In the genomic region with DNA sequence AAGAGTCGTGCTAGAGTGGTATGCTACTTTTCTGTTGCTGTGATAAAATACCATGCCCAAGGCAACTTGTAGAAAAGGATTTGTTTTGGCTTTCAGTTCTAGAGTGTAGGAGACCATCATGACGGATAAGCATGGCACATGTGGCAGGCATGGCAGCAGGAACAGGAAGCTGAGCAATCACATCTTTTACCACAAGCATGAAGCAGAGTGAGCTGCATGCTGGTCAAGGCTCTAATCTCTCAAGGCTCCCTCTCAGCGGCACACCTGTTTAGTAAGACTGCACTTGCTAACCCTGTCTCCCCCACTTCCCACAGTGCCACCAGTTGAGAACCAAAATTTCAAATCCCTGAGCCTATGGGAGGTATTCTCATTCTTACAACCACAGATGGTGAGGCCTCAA, we compare ENCODE assay signal across 17 mouse cellular contexts.
DNase-seq lines count a peak whose midpoint lies in the region; ATAC-seq lines count a peak whose summit lies in the region.
"Had no signal": no experiment of that assay in that cellular context is flagged by ENCODE, and none has a peak within 500 bp of the region (broad histone marks: within the 10 kb centered on the region; RNA-seq: fewer than 3 reads in every experiment).

No protein-coding gene starts in this region.

- peak overlapping the region; percentile 64 for H3K9ac ChIP-seq in heart, embryonic 13.5 days
- no peak overlapping the region for H3K9ac ChIP-seq in intestine, embryonic 14.5 days (ENCODE audit: low read length)
- no peak overlapping the region for H3K9ac ChIP-seq in intestine, embryonic 15.5 days
- H3K9ac ChIP-seq: forebrain, embryonic 12.5 days; limb, embryonic 13.5 days; liver, embryonic 15.5 days had no signal

- peaks cover 76% of the 10 kb centered on the region for H3K4me1 ChIP-seq in heart, embryonic 13.5 days
- H3K4me1 ChIP-seq in intestine, embryonic 14.5 days (replicated peaks; ENCODE audit: control insufficient read depth, insufficient read depth, low read length): peaks cover 12% of the 10 kb centered on the region
- peaks cover 10% of the 10 kb centered on the region; the same call in 1 of the 2 replicates for H3K4me1 ChIP-seq in intestine, embryonic 15.5 days (replicated peaks)

- 56% methylated on average over 3 of the region's 3 CpGs for WGBS in heart, embryonic 13.5 days
- 94% methylated on average over 3 of the region's 3 CpGs for WGBS in intestine, embryonic 14.5 days
- 88% methylated on average over 3 of the region's 3 CpGs for WGBS in intestine, embryonic 15.5 days

- no peaks in the 10 kb centered on the region for H3K9me3 ChIP-seq in heart, embryonic 13.5 days
- H3K9me3 ChIP-seq in intestine, embryonic 14.5 days (ENCODE audit: control insufficient read depth, low read length): no peaks in the 10 kb centered on the region
- no peaks in the 10 kb centered on the region for H3K9me3 ChIP-seq in intestine, embryonic 15.5 days
- H3K9me3 ChIP-seq: forebrain, embryonic 12.5 days; limb, embryonic 13.5 days; liver, embryonic 15.5 days had no signal

- intact Hi-C loops in heart, postnatal 25 days (cut with DNase I): no loop called here

- peak overlapping the region; percentile 99 for H3K27ac ChIP-seq in heart, embryonic 13.5 days (replicated peaks)
- H3K27ac ChIP-seq in intestine, embryonic 14.5 days (ENCODE audit: low read depth): no peak overlapping the region
- H3K27ac ChIP-seq in intestine, embryonic 15.5 days: no peak overlapping the region
- H3K27ac ChIP-seq: hindbrain, postnatal 0 days; limb, embryonic 13.5 days; liver, embryonic 15.5 days had no signal

- H3K27me3 ChIP-seq in heart, embryonic 13.5 days (replicated peaks): no peaks in the 10 kb centered on the region
- no peaks in the 10 kb centered on the region for H3K27me3 ChIP-seq in intestine, embryonic 14.5 days (replicated peaks; ENCODE audit: control insufficient read depth, insufficient read depth, low read length)
- H3K27me3 ChIP-seq in intestine, embryonic 15.5 days (replicated peaks): no peaks in the 10 kb centered on the region
- H3K27me3 ChIP-seq: forebrain, embryonic 12.5 days; limb, embryonic 13.5 days; liver, embryonic 15.5 days had no signal

- no peak for DNase-seq in heart, postnatal 25 days (ENCODE audit: low spot score)
- peak; percentile 38 for DNase-seq in intestine, embryonic 14.5 days (ENCODE audit: low spot score)
- peak; percentile 17 for DNase-seq in T-cell, adult 2 months (ENCODE audit: low spot score)
- no peak for DNase-seq in left cerebral cortex, adult 18-20 months (ENCODE audit: low spot score in 2 of 2)
- no peak for DNase-seq in lung, postnatal 25 days (ENCODE audit: low spot score)
- DNase-seq: cerebellum, postnatal 14 days; gastrocnemius, postnatal 10 days; kidney, postnatal 4 days had no signal

- H3K4me3 ChIP-seq in heart, embryonic 13.5 days: no peak overlapping the region
- H3K4me3 ChIP-seq in intestine, embryonic 14.5 days (ENCODE audit: low read depth, low read length): no peak overlapping the region
- no peak overlapping the region for H3K4me3 ChIP-seq in intestine, embryonic 15.5 days (replicated peaks)
- H3K4me3 ChIP-seq: forebrain, embryonic 12.5 days; limb, embryonic 13.5 days; liver, embryonic 15.5 days had no signal

- no peak for ATAC-seq in heart, embryonic 13.5 days (ENCODE audit: extremely low read depth, insufficient number of reproducible peaks, low FRiP score, low TSS enrichment)
- no peak for ATAC-seq in intestine, embryonic 14.5 days (replicated peaks; ENCODE audit: low FRiP score, low TSS enrichment, low read depth)
- no peak for ATAC-seq in intestine, embryonic 15.5 days
- peak; percentile 45 for ATAC-seq in megakaryocyte progenitor cell, adult 5-6 weeks (replicated peaks; ENCODE audit: poor library complexity)
- ATAC-seq: hindbrain, postnatal 0 days; lung, postnatal 0 days had no signal

- H3K4me2 ChIP-seq in heart, embryonic 13.5 days: no peak overlapping the region
- no peak overlapping the region for H3K4me2 ChIP-seq in intestine, embryonic 14.5 days (ENCODE audit: low read length)
- H3K4me2 ChIP-seq in intestine, embryonic 15.5 days (replicated peaks): no peak overlapping the region
- H3K4me2 ChIP-seq: forebrain, embryonic 12.5 days; limb, embryonic 13.5 days; liver, embryonic 15.5 days; midbrain, embryonic 11.5 days had no signal

- peaks cover 5% of the 10 kb centered on the region; the same call in 1 of the 2 replicates for H3K36me3 ChIP-seq in heart, embryonic 13.5 days
- H3K36me3 ChIP-seq in intestine, embryonic 14.5 days (ENCODE audit: control insufficient read depth, insufficient read depth, low read length): no peaks in the 10 kb centered on the region
- H3K36me3 ChIP-seq in intestine, embryonic 15.5 days: no peaks in the 10 kb centered on the region
- H3K36me3 ChIP-seq: forebrain, embryonic 12.5 days; limb, embryonic 13.5 days; liver, embryonic 15.5 days had no signal

Comparison
In these comparisons a context has a peak if more than half of its experiments do, and no peak if none do; other contexts are left out.
1. DNase-seq: peak in intestine, embryonic 14.5 days (single experiment) and T-cell, adult 2 months (single experiment); none in heart, postnatal 25 days (single experiment), left cerebral cortex, adult 18-20 months (0 of 2) and lung, postnatal 25 days (single experiment).